Mouse (Mus musculus): ENCODE data around the gene Myrfl. TPM values are rescaled to one million over a fixed set of nuclear protein-coding genes. Genes with fewer than 3 reads are reported as not detected.

The Myrfl gene
- polyA plus RNA-seq, 1 experiment, result 22.8 TPM

DNA sequence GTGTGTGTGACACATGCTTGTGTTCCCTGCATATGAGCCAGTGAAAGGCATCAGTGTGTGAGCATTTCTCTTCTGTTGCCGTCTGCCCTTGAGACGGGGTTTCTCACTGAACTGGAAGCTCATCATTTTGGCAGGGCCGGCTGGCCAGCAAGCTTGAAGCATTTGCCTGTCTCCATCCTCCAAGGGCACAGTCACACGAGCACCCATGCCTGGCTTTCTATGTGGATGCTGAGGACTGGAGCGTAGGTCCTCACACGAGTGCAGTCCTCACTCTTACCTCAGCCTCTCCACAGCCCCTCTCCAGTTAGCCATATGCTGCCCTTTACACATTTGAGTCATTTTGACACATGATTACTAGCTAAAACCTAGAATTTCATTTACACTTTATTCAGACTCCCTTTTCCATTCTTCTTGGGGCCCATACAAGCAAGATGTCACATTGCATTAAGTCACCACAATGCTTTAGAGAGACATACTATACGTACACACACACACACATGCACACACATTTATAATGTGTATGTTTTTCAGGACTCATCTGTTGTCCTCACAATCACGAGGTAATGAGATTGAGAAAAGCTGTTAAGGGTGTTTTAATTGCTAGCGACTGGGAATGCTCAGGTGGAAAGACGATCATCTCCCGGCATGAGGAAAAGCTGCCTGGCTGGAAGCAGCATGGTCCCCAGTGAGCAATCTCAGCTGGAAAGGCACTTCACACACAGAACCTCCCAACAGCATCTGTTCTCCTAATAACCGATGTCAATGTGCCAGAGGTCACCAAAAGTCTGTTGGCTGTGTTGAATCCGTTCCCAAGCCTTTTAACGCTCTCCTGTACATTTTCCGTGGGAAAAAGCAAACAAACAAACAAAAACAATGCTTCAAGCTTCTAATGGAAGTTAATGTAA is 122.6 kb downstream of the Myrfl start:
- no peaks in the 10 kb centered on the region for H3K27me3 ChIP-seq (ENCODE audit: control insufficient read depth, insufficient read depth, low read length)
- no peak overlapping the region for H3K27ac ChIP-seq (ENCODE audit: insufficient read depth, low read depth, low read length)
- 73% methylated on average over 15 of the region's 15 CpGs for WGBS
- no peak for TF ChIP-seq POLR2A (IDR thresholded peaks at IDR 0.05; ENCODE audit: low read depth, low read length)
- no peak for TF ChIP-seq CTCF (IDR thresholded peaks at IDR 0.05; ENCODE audit: extremely low read depth, insufficient read length, insufficient replicate concordance, low read depth, low read length)
- H3K4me1 ChIP-seq (ENCODE audit: control insufficient read depth, insufficient read depth, insufficient read length, low read length), result no peaks in the 10 kb centered on the region
- peaks cover 16% of the 10 kb centered on the region for H3K36me3 ChIP-seq (ENCODE audit: control insufficient read depth, insufficient read depth, low read length)
- no peak overlapping the region for H3K4me3 ChIP-seq (ENCODE audit: low read depth, low read length)

DNA sequence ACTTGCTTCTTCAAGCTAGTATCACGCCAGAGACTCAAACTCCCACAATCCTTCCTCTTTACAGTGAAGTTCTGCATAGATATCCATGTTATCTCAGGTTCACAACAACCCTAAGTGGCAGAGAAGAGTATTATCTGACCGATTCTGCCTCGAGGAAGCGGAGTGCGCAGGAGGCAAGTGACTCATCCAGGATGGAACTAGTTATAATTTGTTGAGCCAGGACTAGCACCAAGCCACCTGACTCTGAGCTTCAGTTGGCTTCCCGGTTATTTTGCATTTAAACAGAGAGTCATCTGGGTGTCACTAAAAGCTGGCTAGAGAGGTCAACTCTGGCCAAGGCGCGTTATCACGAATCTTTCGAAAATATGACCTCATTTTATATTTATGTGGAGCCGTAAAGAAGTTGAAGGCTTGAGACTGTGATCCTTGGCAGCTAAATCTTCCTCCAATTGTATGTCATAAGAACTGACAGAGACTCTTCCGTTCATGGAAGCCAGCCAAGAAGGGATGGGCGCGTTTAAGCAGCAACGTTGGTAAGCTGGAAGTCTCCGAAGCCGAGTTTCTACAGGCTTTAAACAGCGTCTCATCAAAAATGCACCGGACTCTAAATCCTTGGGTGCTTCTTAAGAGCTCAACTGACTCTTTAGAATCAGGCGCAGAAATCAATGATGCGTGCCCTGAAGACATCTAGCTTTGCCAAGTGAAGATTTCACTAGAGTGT is 125.3 kb downstream of the Myrfl start:
- Histone ChIP-seq H3K27ac (ENCODE audit: insufficient read depth, low read depth, low read length) (no peak overlapping the region), H3K36me3 (ENCODE audit: control insufficient read depth, insufficient read depth, low read length) (peaks cover 7% of the 10 kb centered on the region), H3K4me1 (ENCODE audit: control insufficient read depth, insufficient read depth, insufficient read length, low read length) (no peaks in the 10 kb centered on the region; the same call in 1 of the 2 replicates), H3K4me3 (ENCODE audit: low read depth, low read length) (no peak overlapping the region), H3K27me3 (ENCODE audit: control insufficient read depth, insufficient read depth, low read length) (no peaks in the 10 kb centered on the region; the same call in 1 of the 2 replicates)
- no peak for TF ChIP-seq POLR2A (IDR thresholded peaks at IDR 0.05; ENCODE audit: low read depth, low read length)
- no peak for TF ChIP-seq CTCF (IDR thresholded peaks at IDR 0.05; ENCODE audit: extremely low read depth, insufficient read length, insufficient replicate concordance, low read depth, low read length)
- WGBS, result 59% methylated on average over 21 of the region's 21 CpGs

DNA sequence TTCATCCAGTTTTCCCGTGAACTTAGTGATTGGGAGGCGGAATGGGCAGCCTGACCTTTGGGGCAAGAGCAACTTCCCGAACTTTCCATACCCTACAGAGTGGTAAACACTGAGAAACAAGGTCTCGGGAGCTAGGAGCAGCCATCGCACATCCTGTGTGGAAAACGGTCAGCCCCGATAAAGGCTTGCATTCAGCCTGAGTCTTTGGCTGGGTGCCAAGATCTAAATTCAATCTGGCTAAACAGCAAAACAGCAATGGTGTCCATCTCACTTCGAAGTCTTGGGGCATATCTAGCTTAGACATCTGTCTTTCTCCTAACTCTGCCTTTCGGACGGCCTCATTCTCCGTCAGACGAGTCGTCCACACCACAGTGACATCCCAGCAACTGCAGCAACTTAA is 128.1 kb downstream of the Myrfl start:
- Histone ChIP-seq H3K36me3 (ENCODE audit: control insufficient read depth, insufficient read depth, low read length) (no peaks in the 10 kb centered on the region), H3K4me3 (ENCODE audit: low read depth, low read length) (no peak overlapping the region), H3K27me3 (ENCODE audit: control insufficient read depth, insufficient read depth, low read length) (no peaks in the 10 kb centered on the region; the same call in 1 of the 2 replicates), H3K4me1 (ENCODE audit: control insufficient read depth, insufficient read depth, insufficient read length, low read length) (no peaks in the 10 kb centered on the region; the same call in 1 of the 2 replicates), H3K27ac (ENCODE audit: insufficient read depth, low read depth, low read length) (no peak overlapping the region)
- TF ChIP-seq POLR2A (IDR thresholded peaks at IDR 0.05; ENCODE audit: low read depth, low read length) (no peak), CTCF (IDR thresholded peaks at IDR 0.05; ENCODE audit: extremely low read depth, insufficient read length, insufficient replicate concordance, low read depth, low read length) (no peak)
- WGBS, result 42% methylated on average over 13 of the region's 13 CpGs

DNA sequence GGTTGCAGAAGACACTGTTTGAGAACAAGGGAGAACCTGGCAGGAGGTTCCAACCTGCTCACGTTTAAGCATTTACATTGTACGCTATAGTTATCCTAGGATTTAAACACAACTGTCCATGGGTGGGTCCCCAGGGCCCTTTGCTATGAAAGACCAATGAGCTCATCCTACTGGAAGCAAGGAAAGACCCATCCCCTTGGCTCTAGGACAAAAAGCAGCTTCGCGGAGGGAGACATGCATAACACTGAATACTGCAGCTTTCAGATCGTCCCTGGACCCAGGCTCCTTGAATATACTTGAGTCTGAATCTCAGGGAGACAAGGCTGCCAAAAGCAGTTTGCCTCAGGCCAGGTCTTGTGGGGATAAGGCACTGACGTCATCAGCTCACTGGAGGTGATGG is 130.2 kb downstream of the Myrfl start:
- no peaks in the 10 kb centered on the region; the same call in 1 of the 2 replicates for H3K27me3 ChIP-seq (ENCODE audit: control insufficient read depth, insufficient read depth, low read length)
- H3K36me3 ChIP-seq (ENCODE audit: control insufficient read depth, insufficient read depth, low read length), result no peaks in the 10 kb centered on the region
- H3K27ac ChIP-seq (ENCODE audit: insufficient read depth, low read depth, low read length), result no peak overlapping the region
- TF ChIP-seq CTCF (IDR thresholded peaks at IDR 0.05; ENCODE audit: extremely low read depth, insufficient read length, insufficient replicate concordance, low read depth, low read length) (no peak), POLR2A (IDR thresholded peaks at IDR 0.05; ENCODE audit: low read depth, low read length) (no peak)
- no peaks in the 10 kb centered on the region; the same call in 1 of the 2 replicates for H3K4me1 ChIP-seq (ENCODE audit: control insufficient read depth, insufficient read depth, insufficient read length, low read length)
- no peak overlapping the region for H3K4me3 ChIP-seq (ENCODE audit: low read depth, low read length)
- WGBS, result 80% methylated on average over 6 of the region's 6 CpGs

DNA sequence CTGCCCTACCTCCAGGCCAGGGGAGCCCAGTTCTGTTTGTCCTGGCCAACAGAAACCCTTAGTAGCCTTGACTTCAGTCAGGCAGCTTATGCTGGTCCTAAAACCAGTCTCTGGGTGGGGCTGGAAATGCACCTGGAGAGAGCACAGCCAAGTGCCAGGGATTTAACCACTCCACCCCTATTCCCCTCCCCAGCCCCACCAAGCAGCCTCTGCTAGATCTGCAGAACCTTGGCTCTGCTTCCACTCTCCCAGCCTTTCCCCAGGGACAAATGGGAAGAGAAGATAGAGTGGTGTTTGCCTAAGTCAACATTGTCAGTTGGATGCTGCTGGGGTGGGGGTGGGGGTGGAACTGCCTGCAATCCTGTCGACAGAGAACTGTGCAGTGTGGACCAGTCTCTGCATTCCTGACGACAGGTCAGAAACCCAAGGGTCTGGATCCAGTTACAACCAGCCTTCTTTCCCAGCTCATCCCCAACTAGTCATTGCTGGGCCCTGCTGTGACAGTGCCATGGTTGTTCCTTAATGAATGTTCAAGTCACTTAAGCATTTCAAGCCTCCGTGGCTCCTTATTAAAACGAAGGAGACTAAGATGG is 135.1 kb downstream of the Myrfl start:
- WGBS, result 58% methylated on average over 4 of the region's 4 CpGs
- TF ChIP-seq POLR2A (IDR thresholded peaks at IDR 0.05; ENCODE audit: low read depth, low read length), result no peak
- no peak for TF ChIP-seq CTCF (IDR thresholded peaks at IDR 0.05; ENCODE audit: extremely low read depth, insufficient read length, insufficient replicate concordance, low read depth, low read length)
- Histone ChIP-seq H3K4me3 (ENCODE audit: low read depth, low read length) (no peak overlapping the region), H3K36me3 (ENCODE audit: control insufficient read depth, insufficient read depth, low read length) (no peaks in the 10 kb centered on the region), H3K27me3 (ENCODE audit: control insufficient read depth, insufficient read depth, low read length) (no peaks in the 10 kb centered on the region), H3K4me1 (ENCODE audit: control insufficient read depth, insufficient read depth, insufficient read length, low read length) (no peaks in the 10 kb centered on the region), H3K27ac (ENCODE audit: insufficient read depth, low read depth, low read length) (no peak overlapping the region)

DNA sequence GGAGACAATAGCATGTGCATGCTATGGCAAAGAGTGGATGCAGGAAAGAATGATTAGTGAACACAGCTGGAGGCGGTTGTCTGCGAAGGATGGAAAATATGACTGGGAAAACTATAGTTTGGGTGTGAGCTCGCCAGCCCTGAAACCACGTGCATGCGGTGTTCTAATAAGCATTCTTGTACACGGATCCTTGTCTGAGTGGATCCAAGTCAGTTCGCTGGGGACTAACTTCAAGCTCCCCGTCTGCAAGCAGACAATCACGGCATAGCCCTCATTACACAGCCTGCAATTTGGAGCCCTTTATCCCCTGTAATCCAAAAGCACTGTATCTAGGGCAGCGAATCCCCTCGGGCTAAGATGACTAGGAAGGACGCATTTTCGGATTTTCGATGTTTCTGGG is 136.2 kb downstream of the Myrfl start:
- Histone ChIP-seq H3K36me3 (ENCODE audit: control insufficient read depth, insufficient read depth, low read length) (no peaks in the 10 kb centered on the region), H3K4me1 (ENCODE audit: control insufficient read depth, insufficient read depth, insufficient read length, low read length) (no peaks in the 10 kb centered on the region), H3K27ac (ENCODE audit: insufficient read depth, low read depth, low read length) (no peak overlapping the region), H3K4me3 (ENCODE audit: low read depth, low read length) (no peak overlapping the region), H3K27me3 (ENCODE audit: control insufficient read depth, insufficient read depth, low read length) (no peaks in the 10 kb centered on the region)
- 84% methylated on average over 14 of the region's 14 CpGs for WGBS
- TF ChIP-seq CTCF (IDR thresholded peaks at IDR 0.05; ENCODE audit: extremely low read depth, insufficient read length, insufficient replicate concordance, low read depth, low read length) (no peak), POLR2A (IDR thresholded peaks at IDR 0.05; ENCODE audit: low read depth, low read length) (no peak)

Data from small intestine, adult 2 months (tissue).